Mouse (Mus musculus) lung, embryonic 15.5 days (tissue): Measurements from ENCODE around the gene Upk3b. TPM values are rescaled to one million over a fixed set of nuclear protein-coding genes. Genes with fewer than 3 reads are reported as not detected.

ENCODE experiments used
- polyA plus RNA-seq: library from polyadenylated mRNA; unstranded; fragments of >200 nt; fragmentation: Nextera tagmentation; extraction: Ambion mirVana; gene quantifications from 2 replicates; pipeline ENCODE4 v1.2.1, GENCODE M21; 2015

Upk3b gene
- polyA plus RNA-seq, 1 experiment from 2014 or later: 27.8 TPM

Other genes starting within 250 kb of the Upk3b start
- gene Srrm3, start 231.6 kb upstream of the Upk3b start, polyA plus RNA-seq: 0.20 and 0.64 TPM in 2 replicates
- 114 and 129 TPM in 2 replicates for gene Hspb1, start 150.6 kb upstream of the Upk3b start, polyA plus RNA-seq
- gene Ywhag, start 103.9 kb upstream of the Upk3b start, polyA plus RNA-seq: 144 and 156 TPM in 2 replicates
- 3.2 and 3.5 TPM in 2 replicates for gene Ssc4d, start 64.0 kb upstream of the Upk3b start, polyA plus RNA-seq
- gene Zp3, start 58.4 kb upstream of the Upk3b start, polyA plus RNA-seq: not detected in 2 replicates
- 23.8 TPM in 2 replicates for gene Dtx2, start 43.7 kb upstream of the Upk3b start, polyA plus RNA-seq
- 4.2 and 5.1 TPM in 2 replicates for gene Upk3bl, start 16.0 kb downstream of the Upk3b start, polyA plus RNA-seq
- gene Rasa4, start 45.4 kb downstream of the Upk3b start, polyA plus RNA-seq: 2.6 and 4.1 TPM in 2 replicates
- gene Polr2j, start 78.1 kb downstream of the Upk3b start, polyA plus RNA-seq: 198 and 223 TPM in 2 replicates
- gene Lrwd1, start 97.6 kb downstream of the Upk3b start, polyA plus RNA-seq: 36.7 and 37.5 TPM in 2 replicates
- gene Alkbh4, start 97.7 kb downstream of the Upk3b start, polyA plus RNA-seq: 15.4 and 18.0 TPM in 2 replicates
- 7.7 and 8.3 TPM in 2 replicates for gene Orai2, start 132.2 kb downstream of the Upk3b start, polyA plus RNA-seq
- 37.7 and 42.8 TPM in 2 replicates for gene Prkrip1, start 160.5 kb downstream of the Upk3b start, polyA plus RNA-seq
- 4.9 and 5.0 TPM in 2 replicates for gene Sh2b2, start 208.1 kb downstream of the Upk3b start, polyA plus RNA-seq